ENCODE assay signal across 7 mouse cellular contexts in the genomic region with DNA sequence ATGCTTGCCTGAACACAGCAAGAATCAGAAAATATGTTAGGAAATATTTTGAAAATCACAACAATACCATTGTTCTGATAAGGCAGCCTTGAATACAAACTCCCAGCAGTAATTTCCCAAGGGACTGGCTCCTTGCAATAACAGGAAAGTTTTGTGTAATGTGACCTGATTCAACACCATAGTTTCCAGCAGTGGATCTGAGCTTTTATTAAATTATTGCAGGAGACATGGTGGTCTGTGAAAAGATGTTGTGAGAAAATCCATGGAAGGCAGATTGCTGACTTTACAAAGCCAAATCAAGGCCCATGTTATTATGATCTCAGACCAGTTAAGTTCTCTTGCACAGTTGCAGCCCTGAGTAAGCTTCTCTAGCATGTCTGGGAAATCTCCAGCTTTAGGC.
"Had no signal": no experiment of that assay in that cellular context is flagged by ENCODE, and none has a peak within 500 bp of the region (broad histone marks: within the 10 kb centered on the region; RNA-seq: fewer than 3 reads in every experiment).

No protein-coding gene starts in this region.

- DNase-seq: kidney, postnatal 14 days; lung, adult 2 months; lung, postnatal 36 days; right cerebral cortex, postnatal 4 days; spleen, adult 18-20 months; thymus, adult 18-20 months; thymus, postnatal 14 days had no signal
